Mouse (Mus musculus) bone marrow macrophage, adult 2 months (primary cell): ENCODE data around the gene C2. TPM values are rescaled to one million over a fixed set of nuclear protein-coding genes. Genes with fewer than 3 reads are reported as not detected.
"Not testable (repeated sequence)": the region's sequence is repeated elsewhere in the genome, so short reads cannot be mapped to it uniquely, and the experiment has no call there.

Experiments
- H3K27ac ChIP-seq: 2 replicates; pipeline ENCODE4 v1.5.1; 2012; ENCODE audit warnings: low read depth, low read length; ENCODE audit not compliant: insufficient read depth
- H3K4me1 ChIP-seq: 2 replicates; pipeline ENCODE4 v1.6.1; 2012; ENCODE audit warnings: low read length; ENCODE audit not compliant: control insufficient read depth, insufficient read depth
- H3K4me3 ChIP-seq: 2 replicates; pipeline ENCODE4 v1.5.1; 2012; ENCODE audit warnings: mild to moderate bottlenecking, low read length, moderate library complexity; ENCODE audit not compliant: insufficient read depth
- CTCF ChIP-seq: IDR thresholded peaks from 2 replicates; pipeline ENCODE4 v1.5.1; 2012; ENCODE audit warnings: low read depth, mild to moderate bottlenecking, low read length, moderate library complexity
- POLR2A ChIP-seq: IDR thresholded peaks from 2 replicates; pipeline ENCODE4 v1.6.1; 2012; ENCODE audit warnings: mild to moderate bottlenecking, low read depth, low read length, borderline replicate concordance
- polyA plus RNA-seq: library from polyadenylated mRNA; stranded (reverse); fragments of >200 nt; gene quantifications from 2 replicates; pipeline ENCODE4 v1.2.4, GENCODE M21; 2012; ENCODE audit not compliant: missing spikeins, insufficient read depth, insufficient read length

The C2 gene
- polyA plus RNA-seq, 1 experiment, result not detected

- Histone ChIP-seq H3K4me3 (no peak overlapping the region), H3K4me1 (no peaks in the 10 kb centered on the region), H3K27ac (no peak overlapping the region)
- TF ChIP-seq POLR2A (no peak), CTCF (no peak)
These were observed 12.9 kb upstream of the C2 start for GRCm38 (mm10) chr17:34910982-34911381.

DNA sequence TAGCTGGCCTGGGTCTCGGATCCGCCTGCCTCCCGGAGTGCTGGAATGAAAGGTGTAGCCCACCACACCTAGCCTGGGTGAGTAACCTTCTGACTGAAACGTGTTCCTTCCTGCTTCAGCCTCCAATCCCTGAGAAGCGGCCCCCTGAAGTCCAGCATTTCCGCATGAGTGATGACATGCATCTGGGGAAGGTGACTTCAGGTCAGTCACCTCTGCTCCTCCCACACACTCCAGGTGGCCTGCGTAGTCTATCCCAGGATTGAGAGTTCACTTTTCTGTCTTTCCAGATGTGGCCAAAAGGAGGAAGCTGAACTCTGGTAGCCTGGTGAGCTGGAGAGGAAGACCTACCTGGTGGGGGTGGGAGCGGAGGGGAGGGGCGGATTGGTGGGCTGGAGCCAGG is 4.8 kb upstream of the C2 start:
- Histone ChIP-seq H3K27ac (no peak overlapping the region), H3K4me1 (peaks cover 7% of the 10 kb centered on the region), H3K4me3 (no peak overlapping the region)
- TF ChIP-seq CTCF (no peak), POLR2A (no peak)

GRCm38 (mm10) chr17:34901948-34902347 is 3.9 kb upstream of the C2 start:
- not testable (repeated sequence) for H3K4me1 ChIP-seq, H3K4me3 ChIP-seq, H3K27ac ChIP-seq

- H3K4me3 ChIP-seq, H3K27ac ChIP-seq: not testable (repeated sequence)
- H3K4me1 ChIP-seq, result peaks cover 11% of the 10 kb centered on the region
These were observed 2.8 kb upstream of the C2 start for GRCm38 (mm10) chr17:34900826-34901225.

- Histone ChIP-seq H3K4me1 (peaks cover 11% of the 10 kb centered on the region), H3K27ac (peak overlapping the region; percentile 86), H3K4me3 (peak overlapping the region; percentile 87)
- TF ChIP-seq POLR2A (no peak), CTCF (no peak)
These were observed 1.8 kb upstream of the C2 start for GRCm38 (mm10) chr17:34899890-34900243.

DNA sequence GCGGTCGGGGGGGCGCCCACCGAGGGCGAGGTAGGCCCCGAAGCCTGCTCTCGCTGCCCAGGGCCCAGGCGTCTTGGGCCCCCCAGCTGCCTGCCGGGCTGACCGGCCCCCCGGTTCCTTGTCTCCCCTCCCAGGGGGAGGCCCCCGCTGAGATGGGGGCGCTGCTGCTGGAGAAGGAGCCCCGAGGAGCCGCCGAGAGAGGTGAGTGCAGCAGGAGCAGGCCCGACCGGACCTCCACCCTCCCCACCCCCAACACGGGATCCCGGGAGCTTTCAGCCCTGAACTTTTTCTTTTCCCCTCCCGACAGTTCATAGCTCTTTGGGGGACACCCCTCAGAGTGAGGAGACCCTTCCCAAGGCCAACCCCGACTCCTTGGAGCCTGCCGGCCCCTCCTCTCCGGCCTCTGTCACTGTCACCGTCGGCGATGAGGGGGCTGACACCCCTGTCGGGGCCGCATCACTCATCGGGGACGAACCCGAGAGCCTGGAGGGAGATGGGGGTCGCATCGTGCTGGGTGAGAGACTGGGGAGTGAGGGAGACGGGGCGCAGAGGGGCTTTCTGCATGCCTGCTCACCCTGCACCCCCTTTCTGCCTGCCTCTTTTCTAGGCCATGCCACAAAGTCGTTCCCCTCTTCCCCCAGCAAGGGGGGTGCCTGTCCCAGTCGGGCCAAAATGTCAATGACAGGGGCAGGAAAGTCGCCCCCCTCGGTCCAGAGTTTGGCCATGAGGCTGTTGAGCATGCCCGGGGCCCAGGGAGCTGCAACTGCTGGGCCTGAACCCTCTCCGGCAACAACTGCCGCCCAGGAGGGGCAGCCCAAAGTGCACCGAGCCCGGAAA is 1.2 kb upstream of the C2 start:
- H3K27ac ChIP-seq, result peak overlapping the region; percentile 86
- peaks cover 11% of the 10 kb centered on the region for H3K4me1 ChIP-seq
- TF ChIP-seq CTCF (no peak), POLR2A (no peak)
- peak overlapping the region; percentile 87 for H3K4me3 ChIP-seq

DNA sequence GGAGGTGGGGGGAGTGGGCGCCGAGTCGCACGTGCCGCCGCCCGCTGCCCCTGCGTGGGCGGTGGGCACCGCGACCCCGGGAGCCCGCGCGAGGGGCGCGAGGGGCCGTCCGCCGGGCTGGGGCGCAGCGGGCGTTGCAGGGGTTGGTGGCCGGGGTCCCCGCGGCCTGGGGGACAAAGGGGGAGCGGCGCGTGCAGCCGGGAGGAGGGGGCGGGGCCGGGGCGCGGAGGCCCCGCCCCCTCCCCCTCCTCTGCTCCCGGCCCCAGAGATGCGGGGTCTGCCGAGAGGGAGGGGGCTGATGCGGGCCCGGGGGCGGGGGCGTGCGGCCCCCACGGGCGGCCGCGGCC is 614 bp upstream of the C2 start:
- Histone ChIP-seq H3K27ac (peak overlapping the region; percentile 94), H3K4me3 (peak overlapping the region; percentile 91), H3K4me1 (peaks cover 13% of the 10 kb centered on the region)
- TF ChIP-seq POLR2A, result no peak
- no peak for TF ChIP-seq CTCF

DNA sequence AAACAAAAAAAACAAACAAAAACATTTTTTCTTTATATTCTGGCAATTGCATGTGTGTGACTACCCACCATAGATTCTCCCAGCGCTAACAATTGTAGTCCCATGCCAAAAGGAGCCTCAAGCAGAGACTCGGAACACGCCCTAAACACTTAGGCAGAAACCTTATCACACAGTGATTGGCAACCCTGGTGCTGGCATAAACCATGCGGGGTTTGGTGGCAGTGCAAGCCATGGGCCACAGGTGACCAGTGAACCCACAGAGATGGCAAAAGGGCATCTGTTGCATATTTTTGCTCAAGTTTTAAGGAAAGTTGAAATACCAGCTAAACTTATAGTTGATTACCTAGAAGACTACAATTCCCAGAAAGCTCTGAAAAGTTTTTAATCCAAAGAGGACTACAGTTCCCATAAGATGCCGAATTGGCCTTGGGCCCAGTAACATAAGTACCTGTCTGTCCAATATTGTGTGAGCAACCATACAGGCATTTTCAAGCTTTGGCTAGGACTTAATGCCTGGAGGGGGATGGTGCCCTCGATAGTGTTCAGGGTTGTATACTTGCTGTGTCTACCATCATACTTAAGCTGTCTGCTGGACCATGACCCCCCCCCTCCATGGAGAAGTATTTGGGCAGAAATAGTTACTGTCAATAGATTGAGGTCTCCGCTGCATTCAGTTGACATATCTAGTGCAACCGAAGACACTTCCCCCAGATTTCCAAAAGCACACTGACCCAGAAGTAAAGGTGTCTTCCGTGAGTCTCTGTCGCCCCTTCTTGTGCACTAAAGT is 499 bp downstream of the C2 start:
- TF ChIP-seq CTCF, result no peak
- TF ChIP-seq POLR2A, result no peak
- Histone ChIP-seq H3K27ac (peak overlapping the region; percentile 94), H3K4me1 (peaks cover 16% of the 10 kb centered on the region), H3K4me3 (peak overlapping the region; percentile 91)

GRCm38 (mm10) chr17:34896366-34896765 is 1.7 kb downstream of the C2 start:
- no peak overlapping the region for H3K4me3 ChIP-seq
- peaks cover 16% of the 10 kb centered on the region for H3K4me1 ChIP-seq
- TF ChIP-seq CTCF (no peak), POLR2A (no peak)
- no peak overlapping the region for H3K27ac ChIP-seq

DNA sequence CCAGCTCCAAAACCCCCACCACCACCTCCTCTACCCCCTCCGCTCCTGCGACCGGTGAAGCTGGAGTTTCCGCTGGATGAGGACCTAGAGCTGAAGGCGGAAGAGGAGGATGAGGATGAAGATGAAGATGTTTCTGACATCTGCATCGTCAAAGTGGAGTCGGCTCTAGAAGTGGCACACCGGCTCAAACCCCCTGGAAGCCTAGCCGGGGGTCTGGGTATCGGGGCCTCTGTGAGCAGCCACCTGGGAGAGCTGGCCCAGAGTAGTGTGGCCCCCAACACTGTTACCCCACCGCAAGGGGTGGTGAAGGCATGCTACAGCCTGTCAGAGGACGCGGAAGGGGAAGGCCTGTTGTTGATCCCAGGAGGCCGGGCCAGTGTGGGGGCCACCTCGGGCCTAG is 2.3 kb downstream of the C2 start:
- H3K27ac ChIP-seq, result no peak overlapping the region
- H3K4me3 ChIP-seq, result no peak overlapping the region
- H3K4me1 ChIP-seq, result peaks cover 13% of the 10 kb centered on the region
- TF ChIP-seq POLR2A (no peak), CTCF (no peak)
